ENCODE assay signal across 8 mouse cellular contexts in genomic region chr2:32423481-32424331, GRCm38 (mm10). TPM values are rescaled to one million over a fixed set of nuclear protein-coding genes. Genes with fewer than 3 reads are reported as not detected.
A peak's percentile ranks its signal among the peaks of the same experiment; 100 is the strongest.
DNase-seq lines count a peak whose midpoint lies in the region; ATAC-seq and TF ChIP-seq lines count a peak whose summit lies in the region.

No protein-coding gene starts in this region.

- peaks cover 15% of the 10 kb centered on the region for H3K36me3 ChIP-seq in thymus, adult 2 months (ENCODE audit: control insufficient read depth, insufficient read depth, low read length)
- H3K36me3 ChIP-seq in forebrain, embryonic 15.5 days = peaks cover 23% of the 10 kb centered on the region
- peaks cover 4% of the 10 kb centered on the region; the same call in 1 of the 2 replicates for H3K36me3 ChIP-seq in hindbrain, embryonic 11.5 days (ENCODE audit: control insufficient read depth, insufficient read depth, low read length)
- H3K36me3 ChIP-seq in limb, embryonic 12.5 days = peaks cover 34% of the 10 kb centered on the region
- H3K36me3 ChIP-seq in midbrain, embryonic 11.5 days (ENCODE audit: control insufficient read depth, insufficient read depth, low read length) = peaks cover 7% of the 10 kb centered on the region

- 58% methylated on average over 14 of the region's 14 CpGs for WGBS in thymus, adult 2 months
- whole genome bisulfite sequencing in forebrain, embryonic 15.5 days = 2% methylated on average over 14 of the region's 14 CpGs
- 3% methylated on average over 14 of the region's 14 CpGs for WGBS in hindbrain, embryonic 11.5 days
- WGBS in limb, embryonic 12.5 days = under 1% methylated on average over 14 of the region's 14 CpGs
- 2% methylated on average over 14 of the region's 14 CpGs for WGBS in midbrain, embryonic 11.5 days

- peak overlapping the region; percentile 43 for H3K4me2 ChIP-seq in forebrain, embryonic 15.5 days (replicated peaks)
- peak overlapping the region; percentile 69 for H3K4me2 ChIP-seq in hindbrain, embryonic 11.5 days (replicated peaks; ENCODE audit: low read depth, low read length)
- peak overlapping the region; percentile 75 for H3K4me2 ChIP-seq in limb, embryonic 12.5 days
- peak overlapping the region; percentile 36 for H3K4me2 ChIP-seq in midbrain, embryonic 11.5 days

- peak overlapping the region; percentile 33 for H3K9ac ChIP-seq in forebrain, embryonic 15.5 days (replicated peaks)
- H3K9ac ChIP-seq in hindbrain, embryonic 11.5 days (ENCODE audit: low read depth, low read length) = peak overlapping the region; percentile 38
- H3K9ac ChIP-seq in limb, embryonic 12.5 days (replicated peaks) = peak overlapping the region; percentile 13
- peak overlapping the region; percentile 2; the same call in 1 of the 2 replicates for H3K9ac ChIP-seq in midbrain, embryonic 11.5 days (ENCODE audit: low read length)

- H3K27me3 ChIP-seq in thymus, adult 2 months (ENCODE audit: control insufficient read depth, insufficient read depth, low read length) = no peaks in the 10 kb centered on the region
- H3K27me3 ChIP-seq in forebrain, embryonic 15.5 days = no peaks in the 10 kb centered on the region
- no peaks in the 10 kb centered on the region for H3K27me3 ChIP-seq in hindbrain, embryonic 11.5 days (ENCODE audit: control insufficient read depth, insufficient read depth, low read length)
- no peaks in the 10 kb centered on the region for H3K27me3 ChIP-seq in limb, embryonic 12.5 days
- H3K27me3 ChIP-seq in midbrain, embryonic 11.5 days (ENCODE audit: control insufficient read depth, insufficient read depth, low read length) = no peaks in the 10 kb centered on the region

- no peak overlapping the region for H3K4me3 ChIP-seq in thymus, adult 2 months (ENCODE audit: control insufficient read depth, insufficient read depth, low read length)
- H3K4me3 ChIP-seq in forebrain, embryonic 15.5 days = peak overlapping the region; percentile 33
- H3K4me3 ChIP-seq in hindbrain, embryonic 11.5 days (ENCODE audit: low read depth, low read length) = peak overlapping the region; percentile 32
- H3K4me3 ChIP-seq in limb, embryonic 12.5 days (replicated peaks) = peak overlapping the region; percentile 40
- H3K4me3 ChIP-seq in midbrain, embryonic 11.5 days (ENCODE audit: low read depth, low read length) = peak overlapping the region; percentile 8

- no peak for DNase-seq in thymus, adult 2 months
- no peak for DNase-seq in thymus, adult 18-20 months
- peak; percentile 59 to 74 for DNase-seq in cerebellum, adult 18-20 months
- DNase-seq in hindbrain, embryonic 11.5 days (ENCODE audit: low spot score) = peak; percentile 77
- DNase-seq in midbrain, embryonic 11.5 days (ENCODE audit: low spot score, missing footprints) = peak; percentile 92
- DNase-seq in urinary bladder, adult 2 months (ENCODE audit: low spot score) = peak; percentile 58

- no peak for TF ChIP-seq POLR2A in thymus, adult 2 months (IDR thresholded peaks at IDR 0.05; ENCODE audit: control insufficient read depth, extremely low read depth, insufficient read depth, low read length, poor library complexity)

- no peaks in the 10 kb centered on the region for H3K9me3 ChIP-seq in forebrain, embryonic 15.5 days
- H3K9me3 ChIP-seq in hindbrain, embryonic 11.5 days (ENCODE audit: control insufficient read depth, low read length) = no peaks in the 10 kb centered on the region
- H3K9me3 ChIP-seq in limb, embryonic 12.5 days = no peaks in the 10 kb centered on the region
- no peaks in the 10 kb centered on the region for H3K9me3 ChIP-seq in midbrain, embryonic 11.5 days (ENCODE audit: control insufficient read depth, low read length)

- TF ChIP-seq CTCF in thymus, adult 2 months (IDR thresholded peaks at IDR 0.05; ENCODE audit: borderline replicate concordance, control insufficient read depth, extremely low read depth, insufficient read depth, low read length, poor library complexity) = no peak

- H3K4me1 ChIP-seq in thymus, adult 2 months (replicated peaks; ENCODE audit: control insufficient read depth, insufficient read depth, low read length) = peaks cover 14% of the 10 kb centered on the region
- peaks cover 41% of the 10 kb centered on the region for H3K4me1 ChIP-seq in forebrain, embryonic 15.5 days
- H3K4me1 ChIP-seq in hindbrain, embryonic 11.5 days (replicated peaks; ENCODE audit: control insufficient read depth, insufficient read depth, low read length) = peaks cover 7% of the 10 kb centered on the region
- peaks cover 46% of the 10 kb centered on the region for H3K4me1 ChIP-seq in limb, embryonic 12.5 days (replicated peaks)
- peaks cover 23% of the 10 kb centered on the region for H3K4me1 ChIP-seq in midbrain, embryonic 11.5 days (ENCODE audit: control insufficient read depth, insufficient read depth, low read length)

- peak overlapping the region; percentile 20; the same call in 1 of the 2 replicates for H3K27ac ChIP-seq in thymus, adult 2 months (ENCODE audit: control insufficient read depth, insufficient read depth, low read length)
- peak overlapping the region; percentile 35 for H3K27ac ChIP-seq in forebrain, embryonic 15.5 days (replicated peaks)
- H3K27ac ChIP-seq in hindbrain, embryonic 11.5 days (ENCODE audit: low read depth, low read length) = peak overlapping the region; percentile 67
- peak overlapping the region; percentile 73 for H3K27ac ChIP-seq in limb, embryonic 12.5 days
- no peak overlapping the region for H3K27ac ChIP-seq in midbrain, embryonic 11.5 days (ENCODE audit: low read depth, low read length)

- peak; percentile 57; the same call in 1 of the 2 replicates for ATAC-seq in forebrain, embryonic 15.5 days (replicated peaks)
- peak; percentile 84 for ATAC-seq in hindbrain, embryonic 11.5 days (ENCODE audit: low FRiP score)
- ATAC-seq in limb, embryonic 12.5 days (ENCODE audit: insufficient number of reproducible peaks, insufficient read depth, low FRiP score, low TSS enrichment, low read depth) = peak; percentile 92
- peak; percentile 96 for ATAC-seq in midbrain, embryonic 11.5 days (ENCODE audit: low FRiP score)

RNA-seq across cellular contexts. Expression of gene Naif1, which starts 26.6 kb away (rescaled TPM):
- polyA plus RNA-seq in thymus, adult 2 months (2012; rRNA removed) = 8.8 and 9.2 TPM in 2 replicates
- 6.3 and 7.0 TPM in 2 replicates for polyA plus RNA-seq in forebrain, embryonic 15.5 days (2015; fragmentation: Nextera tagmentation; extraction: Ambion mirVana)
- 5.2 and 6.0 TPM in 2 replicates for polyA plus RNA-seq in hindbrain, embryonic 11.5 days (2014; fragmentation: Nextera tagmentation; extraction: Ambion mirVana)
- 5.1 and 5.6 TPM in 2 replicates for polyA plus RNA-seq in limb, embryonic 12.5 days (2016; fragmentation: Nextera tagmentation; extraction: Ambion mirVana)
- polyA plus RNA-seq in midbrain, embryonic 11.5 days (2014; fragmentation: Nextera tagmentation; extraction: Ambion mirVana) = 6.3 and 6.4 TPM in 2 replicates
- polyA plus RNA-seq in urinary bladder, adult 2 months (2012; rRNA removed) = 4.5 and 4.7 TPM in 2 replicates

RNA-seq across cellular contexts. Expression of gene Slc25a25, which starts 27.5 kb away (rescaled TPM):
- 25.3 and 29.3 TPM in 2 replicates for polyA plus RNA-seq in thymus, adult 2 months (2012; rRNA removed)
- polyA plus RNA-seq in forebrain, embryonic 15.5 days (2015; fragmentation: Nextera tagmentation; extraction: Ambion mirVana) = 46.4 and 48.2 TPM in 2 replicates
- 19.5 and 28.4 TPM in 2 replicates for polyA plus RNA-seq in hindbrain, embryonic 11.5 days (2014; fragmentation: Nextera tagmentation; extraction: Ambion mirVana)
- 26.0 and 28.3 TPM in 2 replicates for polyA plus RNA-seq in limb, embryonic 12.5 days (2016; fragmentation: Nextera tagmentation; extraction: Ambion mirVana)
- polyA plus RNA-seq in midbrain, embryonic 11.5 days (2014; fragmentation: Nextera tagmentation; extraction: Ambion mirVana) = 20.0 and 20.4 TPM in 2 replicates
- 14.7 and 18.8 TPM in 2 replicates for polyA plus RNA-seq in urinary bladder, adult 2 months (2012; rRNA removed)

RNA-seq across cellular contexts. Expression of gene Ptges2, which starts 28.0 kb away (rescaled TPM):
- 17.9 and 24.7 TPM in 2 replicates for polyA plus RNA-seq in thymus, adult 2 months (2012; rRNA removed)
- polyA plus RNA-seq in forebrain, embryonic 15.5 days (2015; fragmentation: Nextera tagmentation; extraction: Ambion mirVana) = 39.9 and 40.3 TPM in 2 replicates
- 30.2 and 30.8 TPM in 2 replicates for polyA plus RNA-seq in hindbrain, embryonic 11.5 days (2014; fragmentation: Nextera tagmentation; extraction: Ambion mirVana)
- 32.2 and 36.7 TPM in 2 replicates for polyA plus RNA-seq in limb, embryonic 12.5 days (2016; fragmentation: Nextera tagmentation; extraction: Ambion mirVana)
- 24.7 and 25.4 TPM in 2 replicates for polyA plus RNA-seq in midbrain, embryonic 11.5 days (2014; fragmentation: Nextera tagmentation; extraction: Ambion mirVana)
- polyA plus RNA-seq in urinary bladder, adult 2 months (2012; rRNA removed) = 26.0 and 32.5 TPM in 2 replicates

RNA-seq across cellular contexts. Expression of gene Lcn2, which starts 35.7 kb away (rescaled TPM):
- 23.8 and 27.3 TPM in 2 replicates for polyA plus RNA-seq in thymus, adult 2 months (2012; rRNA removed)
- 0.51 and 0.63 TPM in 2 replicates for polyA plus RNA-seq in forebrain, embryonic 15.5 days (2015; fragmentation: Nextera tagmentation; extraction: Ambion mirVana)
- polyA plus RNA-seq in hindbrain, embryonic 11.5 days (2014; fragmentation: Nextera tagmentation; extraction: Ambion mirVana) = 0.19 TPM in 1 of 2 replicates, not detected in the other
- 0.95 TPM in 1 of 2 replicates, not detected in the other for polyA plus RNA-seq in limb, embryonic 12.5 days (2016; fragmentation: Nextera tagmentation; extraction: Ambion mirVana)
- 0.30 TPM in 1 of 2 replicates, not detected in the other for polyA plus RNA-seq in midbrain, embryonic 11.5 days (2014; fragmentation: Nextera tagmentation; extraction: Ambion mirVana)
- 3.0 and 3.2 TPM in 2 replicates for polyA plus RNA-seq in urinary bladder, adult 2 months (2012; rRNA removed)

RNA-seq across cellular contexts. Expression of gene 1110008P14Rik, which starts 42.0 kb away (rescaled TPM):
- polyA plus RNA-seq in thymus, adult 2 months (2012; rRNA removed) = 192 and 257 TPM in 2 replicates
- 79.5 and 80.9 TPM in 2 replicates for polyA plus RNA-seq in forebrain, embryonic 15.5 days (2015; fragmentation: Nextera tagmentation; extraction: Ambion mirVana)
- 62.1 and 62.7 TPM in 2 replicates for polyA plus RNA-seq in hindbrain, embryonic 11.5 days (2014; fragmentation: Nextera tagmentation; extraction: Ambion mirVana)
- polyA plus RNA-seq in limb, embryonic 12.5 days (2016; fragmentation: Nextera tagmentation; extraction: Ambion mirVana) = 44.3 and 45.8 TPM in 2 replicates
- polyA plus RNA-seq in midbrain, embryonic 11.5 days (2014; fragmentation: Nextera tagmentation; extraction: Ambion mirVana) = 46.4 and 49.4 TPM in 2 replicates
- polyA plus RNA-seq in urinary bladder, adult 2 months (2012; rRNA removed) = 101 and 129 TPM in 2 replicates

Comparison
In these comparisons a context has a peak if more than half of its experiments do, and no peak if none do; other contexts are left out.
1. DNase-seq: peak in cerebellum, adult 18-20 months (2 of 2), hindbrain, embryonic 11.5 days (single experiment), midbrain, embryonic 11.5 days (single experiment) and urinary bladder, adult 2 months (single experiment); none in thymus, adult 2 months (single experiment) and thymus, adult 18-20 months (0 of 2).
2. Peak in every context shown above with its lines, with median percentiles within 50 percentile points of each other: ATAC-seq, H3K4me2 ChIP-seq and H3K9ac ChIP-seq.